Mouse (Mus musculus): ENCODE measurements around the gene Pop4. TPM values are rescaled to one million over a fixed set of nuclear protein-coding genes. Genes with fewer than 3 reads are reported as not detected.
A peak's percentile ranks its signal among the peaks of the same experiment; 100 is the strongest.
"Not testable (repeated sequence)": the region's sequence is repeated elsewhere in the genome, so short reads cannot be mapped to it uniquely, and the experiment has no call there.

The Pop4 gene
- 102 and 105 TPM in 2 replicates for polyA plus RNA-seq (2014; fragmentation: Nextera tagmentation; extraction: Ambion mirVana)

GRCm38 (mm10) chr7:38270703-38271510 is at the start of gene Pop4:
Gene Pop4 (minus strand): TSS chr7:38271423.
- Histone ChIP-seq H3K27me3 (ENCODE audit: control insufficient read depth, insufficient read depth, low read length) (no peaks in the 10 kb centered on the region), H3K9ac (ENCODE audit: low read depth, low read length) (peak within 1 kb of the TSS; percentile 81), H3K9me3 (ENCODE audit: control insufficient read depth, low read length) (no peaks in the 10 kb centered on the region), H3K4me3 (ENCODE audit: low read depth, low read length) (peak within 1 kb of the TSS; percentile 77), H3K27ac (ENCODE audit: low read depth, low read length) (0 out of 2 replicates have a peak within 1 kb of the TSS, but pooled peaks have one; percentile 49), H3K4me2 (replicated peaks; ENCODE audit: low read depth, low read length) (peak within 1 kb of the TSS; percentile 80), H3K4me1 (replicated peaks; ENCODE audit: control insufficient read depth, insufficient read depth, low read length) (no peaks in the 10 kb centered on the region), H3K36me3 (ENCODE audit: control insufficient read depth, insufficient read depth, low read length) (peaks cover 3% of the 10 kb centered on the region; the same call in 1 of the 2 replicates)
- DNase-seq (ENCODE audit: low spot score) (peak; percentile 96), ATAC-seq (ENCODE audit: low FRiP score) (peak; percentile 98)
- under 1% methylated on average over 38 of the region's 38 CpGs for WGBS

DNA sequence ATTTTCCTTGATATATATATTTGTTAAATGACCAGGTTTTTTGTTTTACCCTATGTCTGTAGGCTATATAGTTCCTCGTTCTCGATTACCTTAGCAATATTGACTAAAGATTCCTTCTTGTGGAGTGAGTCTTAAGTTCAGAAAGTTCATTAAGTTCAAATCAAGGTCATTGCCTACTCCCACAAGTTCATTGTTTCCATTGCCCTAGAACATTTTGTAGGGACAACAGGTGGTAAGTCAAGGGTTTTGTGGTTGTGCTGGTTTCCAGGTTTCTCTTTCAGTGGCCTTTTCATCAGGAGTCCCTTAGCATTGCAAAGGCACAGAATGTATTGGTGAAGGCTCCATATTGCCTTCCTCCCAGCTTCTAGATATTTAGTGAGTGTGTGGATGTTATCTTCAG is 49.4 kb upstream of the Pop4 start:
- no peak overlapping the region for H3K27ac ChIP-seq (ENCODE audit: low read depth, low read length)
- H3K27me3 ChIP-seq (ENCODE audit: control insufficient read depth, insufficient read depth, low read length): no peaks in the 10 kb centered on the region
- H3K9ac ChIP-seq (ENCODE audit: low read depth, low read length): no peak overlapping the region
- H3K36me3 ChIP-seq (ENCODE audit: control insufficient read depth, insufficient read depth, low read length): no peaks in the 10 kb centered on the region
- H3K4me1 ChIP-seq (replicated peaks; ENCODE audit: control insufficient read depth, insufficient read depth, low read length): no peaks in the 10 kb centered on the region
- H3K9me3 ChIP-seq (ENCODE audit: control insufficient read depth, low read length): no peaks in the 10 kb centered on the region
- no peak overlapping the region for H3K4me2 ChIP-seq (replicated peaks; ENCODE audit: low read depth, low read length)
- DNase-seq (ENCODE audit: low spot score): no peak
- 92% methylated on average over 2 of the region's 2 CpGs for WGBS
- H3K4me3 ChIP-seq (ENCODE audit: low read depth, low read length): no peak overlapping the region
- no peak for ATAC-seq (ENCODE audit: low FRiP score)

DNA sequence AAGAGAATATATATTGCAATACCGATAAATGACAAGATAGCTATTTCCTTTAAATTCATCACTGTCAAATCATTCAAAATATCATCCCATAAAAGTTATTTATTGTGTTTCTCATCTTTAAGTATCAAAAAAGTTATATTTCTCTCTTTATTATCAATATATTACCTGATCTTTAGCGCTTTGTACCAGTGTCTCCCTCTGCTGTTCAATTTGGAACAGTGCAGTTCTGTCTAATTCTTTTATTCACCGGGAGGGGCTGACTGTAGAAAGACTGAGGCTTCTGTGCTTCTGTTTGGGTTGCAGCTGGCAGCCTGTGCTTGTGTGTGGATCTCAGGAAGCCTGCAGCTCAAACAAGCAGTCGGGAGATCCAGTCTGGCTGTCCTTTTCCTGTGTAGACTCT is 11.0 kb upstream of the Pop4 start:
- H3K27ac ChIP-seq (ENCODE audit: low read depth, low read length); H3K4me1 ChIP-seq (replicated peaks; ENCODE audit: control insufficient read depth, insufficient read depth, low read length); H3K36me3 ChIP-seq (ENCODE audit: control insufficient read depth, insufficient read depth, low read length); H3K9ac ChIP-seq (ENCODE audit: low read depth, low read length); H3K9me3 ChIP-seq (ENCODE audit: control insufficient read depth, low read length); H3K4me2 ChIP-seq (replicated peaks; ENCODE audit: low read depth, low read length); H3K27me3 ChIP-seq (ENCODE audit: control insufficient read depth, insufficient read depth, low read length); DNase-seq (ENCODE audit: low spot score); ATAC-seq (ENCODE audit: low FRiP score); H3K4me3 ChIP-seq (ENCODE audit: low read depth, low read length): not testable (repeated sequence)
- WGBS: 24% methylated on average over 4 of the region's 4 CpGs

DNA sequence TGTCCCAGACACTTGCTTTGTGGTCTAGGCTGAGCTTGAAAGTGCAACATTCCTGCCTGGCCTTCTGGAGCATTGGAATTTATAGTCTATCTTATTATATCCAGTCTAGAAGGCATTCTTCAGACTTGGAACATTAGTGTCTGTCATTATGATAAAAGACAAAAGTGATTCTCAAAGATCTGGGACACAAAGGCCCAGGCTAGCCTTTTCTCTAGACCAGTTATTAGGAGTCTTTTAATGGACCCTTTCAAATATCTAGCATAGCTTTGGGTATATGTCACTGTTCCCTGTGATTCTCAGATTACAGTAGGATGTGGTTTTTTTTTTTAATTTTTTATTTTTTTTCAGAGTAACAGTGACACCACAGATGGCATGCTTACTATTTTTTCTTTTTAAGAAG is 1.3 kb upstream of the Pop4 start:
- Histone ChIP-seq H3K9ac (ENCODE audit: low read depth, low read length) (no peak overlapping the region), H3K27me3 (ENCODE audit: control insufficient read depth, insufficient read depth, low read length) (no peaks in the 10 kb centered on the region), H3K4me1 (replicated peaks; ENCODE audit: control insufficient read depth, insufficient read depth, low read length) (no peaks in the 10 kb centered on the region), H3K4me3 (ENCODE audit: low read depth, low read length) (no peak overlapping the region), H3K4me2 (replicated peaks; ENCODE audit: low read depth, low read length) (no peak overlapping the region), H3K9me3 (ENCODE audit: control insufficient read depth, low read length) (no peaks in the 10 kb centered on the region), H3K27ac (ENCODE audit: low read depth, low read length) (no peak overlapping the region), H3K36me3 (ENCODE audit: control insufficient read depth, insufficient read depth, low read length) (no peaks in the 10 kb centered on the region)
- ATAC-seq (ENCODE audit: low FRiP score): no peak
- no peak for DNase-seq (ENCODE audit: low spot score)

DNA sequence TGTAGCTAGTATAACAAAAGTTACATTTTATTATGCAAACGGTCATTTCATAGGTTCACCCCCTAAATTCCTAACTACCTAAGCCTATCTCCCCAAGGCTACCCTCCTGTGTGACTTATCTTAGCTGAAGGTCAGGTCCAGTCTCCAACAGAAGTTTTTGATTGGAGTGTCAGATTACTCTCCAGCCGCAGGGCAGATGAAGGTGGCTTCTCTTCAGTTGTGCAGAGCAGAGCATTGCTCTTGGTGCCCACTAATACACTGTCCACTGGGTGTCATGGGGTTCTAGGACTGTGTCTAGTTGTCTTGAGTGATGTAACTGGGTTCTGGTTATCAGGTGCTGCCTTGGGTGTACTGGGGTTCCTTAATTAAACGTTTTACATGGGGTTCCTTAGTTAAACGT is 636 bp upstream of the Pop4 start:
- no peak overlapping the region for H3K27ac ChIP-seq (ENCODE audit: low read depth, low read length)
- 11% methylated on average over 4 of the region's 4 CpGs for WGBS
- ATAC-seq (ENCODE audit: low FRiP score): peak; percentile 34
- H3K9me3 ChIP-seq (ENCODE audit: control insufficient read depth, low read length): no peaks in the 10 kb centered on the region
- H3K4me1 ChIP-seq (replicated peaks; ENCODE audit: control insufficient read depth, insufficient read depth, low read length): no peaks in the 10 kb centered on the region
- peak; percentile 12 for DNase-seq (ENCODE audit: low spot score)
- peak overlapping the region; percentile 77 for H3K4me3 ChIP-seq (ENCODE audit: low read depth, low read length)
- no peaks in the 10 kb centered on the region for H3K27me3 ChIP-seq (ENCODE audit: control insufficient read depth, insufficient read depth, low read length)
- peak overlapping the region; percentile 81 for H3K9ac ChIP-seq (ENCODE audit: low read depth, low read length)
- H3K4me2 ChIP-seq (replicated peaks; ENCODE audit: low read depth, low read length): peak overlapping the region; percentile 42
- H3K36me3 ChIP-seq (ENCODE audit: control insufficient read depth, insufficient read depth, low read length): no peaks in the 10 kb centered on the region

DNA sequence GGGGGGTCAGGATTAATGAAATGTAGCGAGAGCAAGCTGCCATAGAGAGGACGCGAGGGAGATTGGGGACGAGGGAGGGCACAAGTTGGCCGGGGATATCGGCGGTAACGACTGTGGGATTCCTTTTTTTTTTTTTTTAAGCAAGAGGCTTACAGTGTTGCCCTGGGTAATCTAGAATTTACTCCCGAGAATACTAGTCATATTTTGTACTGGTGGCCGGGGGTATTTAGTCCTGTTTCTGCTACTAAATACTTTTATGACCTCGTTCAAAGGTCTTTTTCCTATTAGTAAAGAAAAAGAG is 238 bp upstream of the Pop4 start:
- ATAC-seq (ENCODE audit: low FRiP score): no peak
- peak overlapping the region; percentile 42 for H3K4me2 ChIP-seq (replicated peaks; ENCODE audit: low read depth, low read length)
- H3K4me3 ChIP-seq (ENCODE audit: low read depth, low read length): peak overlapping the region; percentile 77
- H3K27ac ChIP-seq (ENCODE audit: low read depth, low read length): 0 out of 2 replicates have a peak overlapping the region, but pooled peaks have one; percentile 49
- no peaks in the 10 kb centered on the region for H3K9me3 ChIP-seq (ENCODE audit: control insufficient read depth, low read length)
- H3K4me1 ChIP-seq (replicated peaks; ENCODE audit: control insufficient read depth, insufficient read depth, low read length): no peaks in the 10 kb centered on the region
- H3K36me3 ChIP-seq (ENCODE audit: control insufficient read depth, insufficient read depth, low read length): no peaks in the 10 kb centered on the region
- under 1% methylated on average over 11 of the region's 11 CpGs for WGBS
- peak overlapping the region; percentile 81 for H3K9ac ChIP-seq (ENCODE audit: low read depth, low read length)
- H3K27me3 ChIP-seq (ENCODE audit: control insufficient read depth, insufficient read depth, low read length): no peaks in the 10 kb centered on the region
- DNase-seq (ENCODE audit: low spot score): no peak

- Histone ChIP-seq H3K27me3 (ENCODE audit: control insufficient read depth, insufficient read depth, low read length) (no peaks in the 10 kb centered on the region), H3K4me3 (ENCODE audit: low read depth, low read length) (no peak overlapping the region), H3K9me3 (ENCODE audit: control insufficient read depth, low read length) (no peaks in the 10 kb centered on the region), H3K27ac (ENCODE audit: low read depth, low read length) (no peak overlapping the region), H3K4me2 (replicated peaks; ENCODE audit: low read depth, low read length) (no peak overlapping the region), H3K4me1 (replicated peaks; ENCODE audit: control insufficient read depth, insufficient read depth, low read length) (no peaks in the 10 kb centered on the region), H3K9ac (ENCODE audit: low read depth, low read length) (no peak overlapping the region), H3K36me3 (ENCODE audit: control insufficient read depth, insufficient read depth, low read length) (peaks cover 12% of the 10 kb centered on the region; the same call in 1 of the 2 replicates)
- WGBS: 93% methylated on average over 8 of the region's 8 CpGs
- DNase-seq (ENCODE audit: low spot score) (peak; percentile 52), ATAC-seq (ENCODE audit: low FRiP score) (0 out of 2 replicates have a peak, but pooled peaks have one; percentile 25)
Observed at GRCm38 (mm10) chr7:38267006-38267680, 4.1 kb downstream of the Pop4 start.

- H3K9ac ChIP-seq (ENCODE audit: low read depth, low read length): no peak overlapping the region
- H3K36me3 ChIP-seq (ENCODE audit: control insufficient read depth, insufficient read depth, low read length): peaks cover 12% of the 10 kb centered on the region; the same call in 1 of the 2 replicates
- H3K9me3 ChIP-seq (ENCODE audit: control insufficient read depth, low read length): no peaks in the 10 kb centered on the region
- ATAC-seq (ENCODE audit: low FRiP score): no peak
- H3K27me3 ChIP-seq (ENCODE audit: control insufficient read depth, insufficient read depth, low read length): no peaks in the 10 kb centered on the region
- H3K4me1 ChIP-seq (replicated peaks; ENCODE audit: control insufficient read depth, insufficient read depth, low read length): no peaks in the 10 kb centered on the region
- 95% methylated on average over 5 of the region's 5 CpGs for WGBS
- no peak overlapping the region for H3K27ac ChIP-seq (ENCODE audit: low read depth, low read length)
- no peak overlapping the region for H3K4me3 ChIP-seq (ENCODE audit: low read depth, low read length)
- H3K4me2 ChIP-seq (replicated peaks; ENCODE audit: low read depth, low read length): no peak overlapping the region
- no peak for DNase-seq (ENCODE audit: low spot score)
Observed at GRCm38 (mm10) chr7:38262406-38262805, 8.8 kb downstream of the Pop4 start.

Data from hindbrain, embryonic 11.5 days (tissue).